Mouse (Mus musculus) hindbrain, embryonic 14.5 days (tissue): ENCODE measurements around the gene Eif4b. TPM values are rescaled to one million over a fixed set of nuclear protein-coding genes. Genes with fewer than 3 reads are reported as not detected.
A peak's percentile ranks its signal among the peaks of the same experiment; 100 is the strongest.

Experiments used
- ATAC-seq: fragments of 200-750 bp; cut with Nextera tagmentation; 2 replicates; pipeline ENCODE4 v1.8.0; 2017; ENCODE audit warnings: moderate number of reproducible peaks, mild to moderate bottlenecking, moderate TSS enrichment, moderate library complexity; ENCODE audit not compliant: low FRiP score
- DNase-seq: peaks from one replicate; pipeline ENCODE4 v3.0.0-alpha.2; 2015; ENCODE audit warnings: low spot score
- H3K27ac ChIP-seq: fragments of 300-500 bp; sonication (generic); 2 replicates; pipeline ENCODE4 v1.5.1; 2014; ENCODE audit warnings: mild to moderate bottlenecking, moderate library complexity
- H3K27me3 ChIP-seq: fragments of 300-500 bp; sonication (generic); 2 replicates; pipeline ENCODE4 v1.6.1; 2014; ENCODE audit warnings: mild to moderate bottlenecking, low read length, mixed read lengths; ENCODE audit not compliant: control insufficient read depth, insufficient read depth
- H3K36me3 ChIP-seq: fragments of 300-500 bp; sonication (generic); replicated peaks from 2 replicates; pipeline ENCODE4 v1.6.1; 2014; ENCODE audit not compliant: control insufficient read depth, insufficient read depth
- H3K4me1 ChIP-seq: fragments of 300-500 bp; sonication (generic); replicated peaks from 2 replicates; pipeline ENCODE4 v1.6.1; 2014; ENCODE audit warnings: antibody characterized with exemption, low read length, mixed read lengths; ENCODE audit not compliant: control insufficient read depth, insufficient read depth
- H3K4me2 ChIP-seq: fragments of 300-500 bp; sonication (generic); replicated peaks from 2 replicates; pipeline ENCODE4 v1.6.1; 2014; ENCODE audit warnings: mild to moderate bottlenecking, moderate library complexity
- H3K4me3 ChIP-seq: fragments of 300-500 bp; sonication (generic); replicated peaks from 2 replicates; pipeline ENCODE4 v1.5.1; 2014; ENCODE audit warnings: mild to moderate bottlenecking, low read length
- H3K9ac ChIP-seq: fragments of 300-500 bp; sonication (generic); 2 replicates; pipeline ENCODE4 v1.6.1; 2014
- H3K9me3 ChIP-seq: fragments of 300-500 bp; sonication (generic); 2 replicates; pipeline ENCODE4 v1.6.1; 2016; ENCODE audit warnings: low read length; ENCODE audit not compliant: control insufficient read depth
- WGBS: fragments of 180-500 bp; shearing (Covaris S2); extraction: QIAGEN DNeasy Blood & Tissue Kit; methylation state at CpG from one replicate; pipeline ENCODE4 v1.1.7; 2014; 5-methylcytosine and 5-hydroxymethylcytosine counted together
- polyA plus RNA-seq: library from polyadenylated mRNA; unstranded; fragments of >200 nt; fragmentation: Nextera tagmentation; extraction: Ambion mirVana; gene quantifications from 2 replicates; pipeline ENCODE4 v1.2.1, GENCODE M21; 2014

The Eif4b gene
- polyA plus RNA-seq, 1 experiment from 2014 or later: 83.6 TPM

GRCm38 (mm10) chr15:102112181-102112580 is 38.6 kb downstream of the Eif4b start:
- 90% methylated on average over 6 of the region's 6 CpGs for WGBS
- Histone ChIP-seq H3K36me3 (peaks cover 14% of the 10 kb centered on the region), H3K27me3 (peaks cover 8% of the 10 kb centered on the region), H3K4me3 (no peak overlapping the region), H3K9me3 (no peaks in the 10 kb centered on the region), H3K27ac (no peak overlapping the region), H3K9ac (no peak overlapping the region), H3K4me2 (no peak overlapping the region), H3K4me1 (peaks cover 12% of the 10 kb centered on the region; the same call in 1 of the 2 replicates)
- ATAC-seq (no peak), DNase-seq (no peak)

GRCm38 (mm10) chr15:102112827-102113226 is 39.3 kb downstream of the Eif4b start:
- Histone ChIP-seq H3K9me3 (no peaks in the 10 kb centered on the region), H3K4me1 (0 out of 2 replicates have a peak, but pooled peaks cover 6% of the 10 kb centered on the region), H3K4me2 (no peak overlapping the region), H3K27me3 (peaks cover 2% of the 10 kb centered on the region), H3K4me3 (no peak overlapping the region), H3K36me3 (peaks cover 20% of the 10 kb centered on the region), H3K9ac (no peak overlapping the region), H3K27ac (no peak overlapping the region)
- DNase-seq: no peak
- WGBS: 87% methylated on average over 8 of the region's 8 CpGs
- no peak for ATAC-seq

- Histone ChIP-seq H3K27ac (no peak overlapping the region), H3K4me2 (no peak overlapping the region), H3K36me3 (peaks cover 29% of the 10 kb centered on the region), H3K9ac (no peak overlapping the region), H3K4me3 (no peak overlapping the region), H3K27me3 (no peaks in the 10 kb centered on the region), H3K4me1 (0 out of 2 replicates have a peak, but pooled peaks cover 3% of the 10 kb centered on the region), H3K9me3 (no peaks in the 10 kb centered on the region)
- DNase-seq (no peak), ATAC-seq (no peak)
- WGBS: 76% methylated on average over 4 of the region's 4 CpGs
These were observed 40.1 kb downstream of the Eif4b start for GRCm38 (mm10) chr15:102113674-102114073.

GRCm38 (mm10) chr15:102114651-102115260 is 41.2 kb downstream of the Eif4b start:
- Histone ChIP-seq H3K4me1 (0 out of 2 replicates have a peak, but pooled peaks cover 3% of the 10 kb centered on the region), H3K36me3 (peaks cover 40% of the 10 kb centered on the region), H3K9ac (no peak overlapping the region), H3K4me3 (no peak overlapping the region), H3K27ac (no peak overlapping the region), H3K4me2 (no peak overlapping the region), H3K27me3 (no peaks in the 10 kb centered on the region), H3K9me3 (no peaks in the 10 kb centered on the region)
- ATAC-seq (no peak), DNase-seq (no peak)
- 84% methylated on average over 7 of the region's 7 CpGs for WGBS

GRCm38 (mm10) chr15:102115731-102116231 is 42.2 kb downstream of the Eif4b start:
- ATAC-seq: no peak

GRCm38 (mm10) chr15:102116753-102117415 is 43.3 kb downstream of the Eif4b start:
- Histone ChIP-seq H3K27ac (peak overlapping the region; percentile 75), H3K4me1 (0 out of 2 replicates have a peak, but pooled peaks cover 3% of the 10 kb centered on the region), H3K9me3 (no peaks in the 10 kb centered on the region), H3K4me3 (no peak overlapping the region), H3K36me3 (peaks cover 56% of the 10 kb centered on the region), H3K27me3 (no peaks in the 10 kb centered on the region), H3K9ac (no peak overlapping the region), H3K4me2 (no peak overlapping the region)
- 66% methylated on average over 11 of the region's 11 CpGs for WGBS
- ATAC-seq: peak; percentile 78
- peak; percentile 63 for DNase-seq

More at GRCm38 (mm10) chr15:102115731-102116231, 42.2 kb downstream of the Eif4b start:
- H3K4me2 ChIP-seq: no peak overlapping the region
- H3K27me3 ChIP-seq: no peaks in the 10 kb centered on the region
- WGBS: 70% methylated on average over 9 of the region's 9 CpGs
- no peak overlapping the region for H3K4me3 ChIP-seq
- H3K27ac ChIP-seq: peak overlapping the region; percentile 75; the same call in 1 of the 2 replicates
- peaks cover 45% of the 10 kb centered on the region for H3K36me3 ChIP-seq
- no peak for DNase-seq
- H3K9ac ChIP-seq: no peak overlapping the region
- no peaks in the 10 kb centered on the region for H3K9me3 ChIP-seq
- H3K4me1 ChIP-seq: 0 out of 2 replicates have a peak, but pooled peaks cover 3% of the 10 kb centered on the region

- no peak for ATAC-seq
- peaks cover 63% of the 10 kb centered on the region for H3K36me3 ChIP-seq
- peak overlapping the region; percentile 75 for H3K27ac ChIP-seq
- no peaks in the 10 kb centered on the region for H3K27me3 ChIP-seq
- 71% methylated on average over 19 of the region's 19 CpGs for WGBS
- no peak for DNase-seq
- no peak overlapping the region for H3K9ac ChIP-seq
- no peaks in the 10 kb centered on the region for H3K9me3 ChIP-seq
- H3K4me3 ChIP-seq: no peak overlapping the region
- 0 out of 2 replicates have a peak, but pooled peaks cover 3% of the 10 kb centered on the region for H3K4me1 ChIP-seq
- H3K4me2 ChIP-seq: no peak overlapping the region
These were observed 44.2 kb downstream of the Eif4b start for GRCm38 (mm10) chr15:102117461-102118443.

- WGBS: 85% methylated on average over 4 of the region's 4 CpGs
- ATAC-seq: no peak
- H3K4me3 ChIP-seq: no peak overlapping the region
These were observed 45.0 kb downstream of the Eif4b start for GRCm38 (mm10) chr15:102118591-102118990.

More at GRCm38 (mm10) chr15:102118591-102118990, 45.0 kb downstream of the Eif4b start:
- no peak overlapping the region for H3K9ac ChIP-seq
- DNase-seq: no peak
- no peaks in the 10 kb centered on the region for H3K9me3 ChIP-seq
- no peaks in the 10 kb centered on the region for H3K27me3 ChIP-seq
- H3K4me2 ChIP-seq: no peak overlapping the region
- peak overlapping the region; percentile 29; the same call in 1 of the 2 replicates for H3K27ac ChIP-seq
- 0 out of 2 replicates have a peak, but pooled peaks cover 3% of the 10 kb centered on the region for H3K4me1 ChIP-seq
- peaks cover 69% of the 10 kb centered on the region for H3K36me3 ChIP-seq
